8 mouse cellular contexts compared by ENCODE assay signal in the genomic region with DNA sequence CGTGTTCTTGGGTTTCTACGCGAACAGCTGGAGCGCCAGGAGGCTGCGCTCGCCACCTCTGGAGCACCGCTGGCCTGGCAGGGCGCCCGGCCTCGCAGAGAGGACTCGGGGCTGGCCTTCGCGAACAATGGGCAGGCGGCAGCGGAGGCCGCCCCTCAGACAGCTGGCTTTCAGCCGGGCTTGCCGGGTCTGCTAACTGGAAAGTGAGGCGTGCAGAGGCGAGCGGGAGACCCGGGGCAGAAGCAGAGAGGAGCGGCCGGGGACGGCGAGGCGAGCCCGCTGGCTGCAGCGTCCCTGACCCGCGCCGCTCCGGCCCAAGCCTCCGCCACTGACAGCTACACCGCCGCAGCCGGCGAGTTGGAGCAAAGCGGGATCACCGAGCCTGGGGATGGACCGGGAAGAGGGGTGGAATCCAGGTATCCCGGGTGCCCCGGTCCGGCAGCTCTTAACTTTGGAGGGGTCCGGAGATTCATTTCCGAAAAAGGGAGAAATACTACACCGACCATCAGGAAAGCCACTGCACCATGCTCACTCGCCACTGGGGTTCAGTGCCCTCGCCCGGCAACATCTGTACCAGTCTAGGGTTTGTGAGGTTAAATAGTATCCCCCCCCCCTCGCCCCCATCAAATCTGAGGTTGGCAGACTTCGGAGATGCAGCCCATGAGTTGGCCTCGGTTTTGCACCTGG. TPM values are rescaled to one million over a fixed set of nuclear protein-coding genes. Genes with fewer than 3 reads are reported as not detected.
DNase-seq lines count a peak whose midpoint lies in the region; ATAC-seq lines count a peak whose summit lies in the region.

No protein-coding gene starts in this region.

- peaks cover 6% of the 10 kb centered on the region for H3K27me3 ChIP-seq in hindbrain, embryonic 12.5 days
- H3K27me3 ChIP-seq in splenic B cell, adult 2 months (ENCODE audit: control insufficient read depth, insufficient read depth, low read length, poor library complexity, severe bottlenecking): no peaks in the 10 kb centered on the region; the same call in 1 of the 2 replicates

- no peak for ATAC-seq in CD4-positive, CD25-positive, alpha-beta regulatory T cell, adult 4 months
- peak; percentile 27 for ATAC-seq in hindbrain, embryonic 12.5 days (ENCODE audit: low FRiP score)

- peak overlapping the region; percentile 89 for H3K4me3 ChIP-seq in hindbrain, embryonic 12.5 days

- under 1% methylated on average over 53 of the region's 53 CpGs for WGBS in hindbrain, embryonic 12.5 days

- H3K4me1 ChIP-seq in hindbrain, embryonic 12.5 days: peaks cover 28% of the 10 kb centered on the region

- no peaks in the 10 kb centered on the region for H3K9me3 ChIP-seq in hindbrain, embryonic 12.5 days (replicated peaks)

- peak overlapping the region; percentile 83 for H3K4me2 ChIP-seq in hindbrain, embryonic 12.5 days (replicated peaks)

- no peaks in the 10 kb centered on the region for H3K36me3 ChIP-seq in hindbrain, embryonic 12.5 days
- no peaks in the 10 kb centered on the region for H3K36me3 ChIP-seq in splenic B cell, adult 2 months (ENCODE audit: control insufficient read depth, insufficient read depth, low read length, poor library complexity, severe bottlenecking)

- peak; percentile 12 for DNase-seq in CD4-positive, CD25-positive, alpha-beta regulatory T cell, adult 2 months (ENCODE audit: low read depth, low spot score)
- peak; percentile 69 for DNase-seq in cerebellum, adult 9-11 months
- peak; percentile 47 to 55 for DNase-seq in frontal cortex, postnatal 36 days (ENCODE audit: low spot score in 2 of 2)
- DNase-seq in left cerebral cortex, adult 8-10 months (ENCODE audit: low spot score in 2 of 2): peak; percentile 36 to 40
- peak; percentile 69 to 79 for DNase-seq in lung, postnatal 4 days
- peak; percentile 11 for DNase-seq in splenic B cell, adult 2 months (ENCODE audit: low read depth, low spot score)

- H3K27ac ChIP-seq in hindbrain, embryonic 12.5 days: peak overlapping the region; percentile 98

- H3K9ac ChIP-seq in hindbrain, embryonic 12.5 days: peak overlapping the region; percentile 94

RNA-seq across cellular contexts. Expression of gene Sobp, which starts 1.0 kb away (rescaled TPM):
- not detected for polyA plus RNA-seq in CD4-positive, CD25-positive, alpha-beta regulatory T cell, adult 4 months (2017; shearing (Covaris generic))
- polyA plus RNA-seq in hindbrain, embryonic 12.5 days (2016; fragmentation: Nextera tagmentation; extraction: Ambion mirVana): 10.8 and 11.5 TPM in 2 replicates
- total RNA-seq in left cerebral cortex, adult 8-10 months (2022): 10 to 100 TPM; 59.6 to 62.9 (median 61.6) TPM

RNA-seq across cellular contexts. Expression of gene 9030612E09Rik, which starts 1.2 kb away (rescaled TPM):
- polyA plus RNA-seq in CD4-positive, CD25-positive, alpha-beta regulatory T cell, adult 4 months (2017; shearing (Covaris generic)): not detected
- 2.5 and 2.6 TPM in 2 replicates for polyA plus RNA-seq in hindbrain, embryonic 12.5 days (2016; fragmentation: Nextera tagmentation; extraction: Ambion mirVana)
- 1 to 10 TPM; 1.3 to 3.6 (median 2.6) TPM for total RNA-seq in left cerebral cortex, adult 8-10 months (2022)

RNA-seq across cellular contexts. Expression of gene Pdss2, which starts 48.0 kb away (rescaled TPM):
- polyA plus RNA-seq in CD4-positive, CD25-positive, alpha-beta regulatory T cell, adult 4 months (2017; shearing (Covaris generic)): 10 to 100 TPM in 1 of 2 experiments, 1 to 10 TPM in 1; 8.9 to 18.1 TPM
- 14.6 and 14.9 TPM in 2 replicates for polyA plus RNA-seq in hindbrain, embryonic 12.5 days (2016; fragmentation: Nextera tagmentation; extraction: Ambion mirVana)
- total RNA-seq in left cerebral cortex, adult 8-10 months (2022): 10 to 100 TPM; 17.9 to 23.9 (median 19.2) TPM

Comparison
In these comparisons a context has a peak if more than half of its experiments do, and no peak if none do; other contexts are left out.
1. DNase-seq: peak in every context shown above with its lines; median percentile 74 in lung, postnatal 4 days; 69 in cerebellum, adult 9-11 months; 51 in frontal cortex, postnatal 36 days; 38 in left cerebral cortex, adult 8-10 months; 12 in CD4-positive, CD25-positive, alpha-beta regulatory T cell, adult 2 months; 11 in splenic B cell, adult 2 months.
2. RNA of gene Sobp, which starts 1.0 kb away (polyA plus RNA-seq): 10.8 to 11.5 TPM in hindbrain, embryonic 12.5 days; not detected in CD4-positive, CD25-positive, alpha-beta regulatory T cell, adult 4 months; every median in the first group is over 10 times any median in the second.